Mouse (Mus musculus) embryo, embryonic 10 days (tissue): Measurements from ENCODE around the gene Polr1e.
"Not testable (repeated sequence)": the region's sequence is repeated elsewhere in the genome, so short reads cannot be mapped to it uniquely, and the experiment has no call there.

Experiments used
- DNase-seq: peaks from one replicate; pipeline ENCODE4 v3.0.0-alpha.2; 2015; ENCODE audit warnings: low spot score

Polr1e gene

GRCm38 (mm10) chr4:45018452-45018980 lies at the start of gene Polr1e:
TSS of gene Polr1e (plus strand) at chr4:45018583.
- DNase-seq: peak; percentile 99

GRCm38 (mm10) chr4:44970056-44970455 lies 48.3 kb upstream of the Polr1e start:
- no peak for DNase-seq

GRCm38 (mm10) chr4:44970612-44971110 lies 47.7 kb upstream of the Polr1e start:
- peak; percentile 89 for DNase-seq

- peak; percentile 93 for DNase-seq
Observed at GRCm38 (mm10) chr4:44973450-44973849, 44.9 kb upstream of the Polr1e start.

- DNase-seq: no peak
Observed at GRCm38 (mm10) chr4:44973871-44974270, 44.5 kb upstream of the Polr1e start.

GRCm38 (mm10) chr4:44974331-44974730 lies 44.1 kb upstream of the Polr1e start:
- no peak for DNase-seq

- DNase-seq: no peak
Observed at GRCm38 (mm10) chr4:44976026-44976615, 42.3 kb upstream of the Polr1e start.

- DNase-seq: no peak
Observed at GRCm38 (mm10) chr4:44976921-44977710, 41.3 kb upstream of the Polr1e start.

- DNase-seq: no peak
Observed at GRCm38 (mm10) chr4:44978175-44978574, 40.2 kb upstream of the Polr1e start.

GRCm38 (mm10) chr4:44979794-44980338 lies 38.5 kb upstream of the Polr1e start:
- DNase-seq: no peak

GRCm38 (mm10) chr4:44981280-44981973 lies 37.0 kb upstream of the Polr1e start, which contains the start of gene Grhpr:
TSS of gene Grhpr (plus strand) at chr4:44981395.
- peak; percentile 78 for DNase-seq

- no peak for DNase-seq
Observed at GRCm38 (mm10) chr4:44981974-44982287, 36.5 kb upstream of the Polr1e start.

GRCm38 (mm10) chr4:44982440-44983130 lies 35.8 kb upstream of the Polr1e start:
- no peak for DNase-seq

GRCm38 (mm10) chr4:44983131-44983740 lies 35.1 kb upstream of the Polr1e start:
- DNase-seq: no peak

- DNase-seq: no peak
Observed at GRCm38 (mm10) chr4:44990560-44990959, 27.8 kb upstream of the Polr1e start.

- DNase-seq: not testable (repeated sequence)
Observed at GRCm38 (mm10) chr4:44992330-44992729, 26.1 kb upstream of the Polr1e start.

- not testable (repeated sequence) for DNase-seq
Observed at GRCm38 (mm10) chr4:44993179-44993578, 25.2 kb upstream of the Polr1e start.

GRCm38 (mm10) chr4:44993847-44994246 lies 24.5 kb upstream of the Polr1e start:
- no peak for DNase-seq

GRCm38 (mm10) chr4:44994776-44995175 lies 23.6 kb upstream of the Polr1e start:
- DNase-seq: no peak

- DNase-seq: no peak
Observed at GRCm38 (mm10) chr4:44998071-44998470, 20.3 kb upstream of the Polr1e start.

GRCm38 (mm10) chr4:45000001-45000400 lies 18.4 kb upstream of the Polr1e start:
- DNase-seq: no peak
